ENCODE assay signal across 17 mouse cellular contexts in genomic region chr15:77022401-77022957, GRCm38 (mm10). TPM values are rescaled to one million over a fixed set of nuclear protein-coding genes. Genes with fewer than 3 reads are reported as not detected.
DNase-seq lines count a peak whose midpoint lies in the region; ATAC-seq lines count a peak whose summit lies in the region.
"Had no signal": no experiment of that assay in that cellular context is flagged by ENCODE, and none has a peak within 500 bp of the region (broad histone marks: within the 10 kb centered on the region; RNA-seq: fewer than 3 reads in every experiment).

No protein-coding gene starts in this region.

- peaks cover 25% of the 10 kb centered on the region for H3K4me1 ChIP-seq in embryonic facial prominence, embryonic 10.5 days
- H3K4me1 ChIP-seq in heart, embryonic 10.5 days, result peaks cover 78% of the 10 kb centered on the region
- H3K4me1 ChIP-seq in limb, embryonic 10.5 days, result peaks cover 21% of the 10 kb centered on the region

- H3K27me3 ChIP-seq in embryonic facial prominence, embryonic 10.5 days (replicated peaks; ENCODE audit: low read depth, poor library complexity, severe bottlenecking), result no peaks in the 10 kb centered on the region
- no peaks in the 10 kb centered on the region for H3K27me3 ChIP-seq in heart, embryonic 10.5 days (ENCODE audit: insufficient read depth, poor library complexity, severe bottlenecking)
- no peaks in the 10 kb centered on the region for H3K27me3 ChIP-seq in limb, embryonic 10.5 days (ENCODE audit: low read depth, poor library complexity, severe bottlenecking)
- H3K27me3 ChIP-seq: Patski; stomach, embryonic 15.5 days had no signal

- no peaks in the 10 kb centered on the region for H3K9me3 ChIP-seq in embryonic facial prominence, embryonic 10.5 days
- H3K9me3 ChIP-seq in heart, embryonic 10.5 days, result no peaks in the 10 kb centered on the region
- H3K9me3 ChIP-seq in limb, embryonic 10.5 days (replicated peaks), result no peaks in the 10 kb centered on the region
- H3K9me3 ChIP-seq: stomach, embryonic 15.5 days had no signal

- ATAC-seq in megakaryocyte, adult 5-6 weeks (ENCODE audit: poor library complexity, severe bottlenecking), result no peak
- ATAC-seq: forebrain, postnatal 0 days; Patski had no signal

- H3K27ac ChIP-seq in embryonic facial prominence, embryonic 10.5 days (replicated peaks), result peak overlapping the region; percentile 31; the same call in 1 of the 2 replicates
- H3K27ac ChIP-seq in heart, embryonic 10.5 days, result peak overlapping the region; percentile 88
- peak overlapping the region; percentile 46; the same call in 1 of the 2 replicates for H3K27ac ChIP-seq in limb, embryonic 10.5 days
- H3K27ac ChIP-seq: stomach, embryonic 15.5 days had no signal

- 77% methylated on average over 5 of the region's 5 CpGs for WGBS in embryonic facial prominence, embryonic 10.5 days
- 64% methylated on average over 5 of the region's 5 CpGs for WGBS in heart, embryonic 10.5 days
- 73% methylated on average over 5 of the region's 5 CpGs for WGBS in limb, embryonic 10.5 days

- H3K36me3 ChIP-seq in embryonic facial prominence, embryonic 10.5 days (replicated peaks), result no peaks in the 10 kb centered on the region
- no peaks in the 10 kb centered on the region for H3K36me3 ChIP-seq in heart, embryonic 10.5 days
- H3K36me3 ChIP-seq in limb, embryonic 10.5 days, result no peaks in the 10 kb centered on the region
- H3K36me3 ChIP-seq: stomach, embryonic 15.5 days had no signal

- DNase-seq in cerebellum, adult 8-10 months, result peak; percentile 53
- DNase-seq in embryonic facial prominence, embryonic 10.5 days (ENCODE audit: low spot score), result no peak
- no peak for DNase-seq in heart, embryonic 10.5 days (ENCODE audit: low spot score)
- DNase-seq in limb, embryonic 10.5 days (ENCODE audit: low spot score), result no peak
- DNase-seq in embryo, embryonic 10.5 days (ENCODE audit: low spot score), result no peak
- no peak for DNase-seq in MN1 (ENCODE audit: low spot score)
- no peak for DNase-seq in adrenal gland, postnatal 36 days
- DNase-seq: adrenal gland, adult 8-10 months; forebrain, postnatal 0 days; lung, adult 2 months; right cerebral cortex, postnatal 4 days had no signal

- H3K4me3 ChIP-seq in embryonic facial prominence, embryonic 10.5 days, result no peak overlapping the region
- H3K4me3 ChIP-seq in heart, embryonic 10.5 days, result no peak overlapping the region; the same call in 1 of the 2 replicates
- H3K4me3 ChIP-seq in limb, embryonic 10.5 days, result no peak overlapping the region
- H3K4me3 ChIP-seq: stomach, embryonic 15.5 days had no signal

RNA-seq across cellular contexts. Expression of gene Apol6, which starts 22.1 kb away (rescaled TPM):
- 0.07 and 0.16 TPM in 2 replicates for polyA plus RNA-seq in embryonic facial prominence, embryonic 10.5 days (2016; fragmentation: Nextera tagmentation; extraction: Ambion mirVana)
- 0.27 and 0.77 TPM in 2 replicates for polyA plus RNA-seq in heart, embryonic 10.5 days (2016; fragmentation: Nextera tagmentation; extraction: Ambion mirVana)
- 0.14 TPM in 1 of 2 replicates, not detected in the other for polyA plus RNA-seq in limb, embryonic 10.5 days (2016; fragmentation: Nextera tagmentation; extraction: Ambion mirVana)
- total RNA-seq in megakaryocyte, adult 5-6 weeks (2015), result not detected in 2 replicates
- total RNA-seq in megakaryocyte, adult 5-6 weeks (2017), result 0.04 TPM in 1 of 2 replicates, not detected in the other
- total RNA-seq in adrenal gland, postnatal 36 days (2021), result 10 to 100 TPM; 12.9 to 22.4 TPM
- total RNA-seq: CH12.LX; megakaryocyte progenitor cell, adult 5-6 weeks had no signal
- polyA plus RNA-seq: forebrain, postnatal 0 days; kidney, embryonic 16.5 days; stomach, embryonic 15.5 days had no signal

RNA-seq across cellular contexts. Expression of gene Mb, which starts 28.0 kb away (rescaled TPM):
- polyA plus RNA-seq in embryonic facial prominence, embryonic 10.5 days (2016; fragmentation: Nextera tagmentation; extraction: Ambion mirVana), result 0.72 and 0.86 TPM in 2 replicates
- 29.5 and 90.1 TPM in 2 replicates for polyA plus RNA-seq in heart, embryonic 10.5 days (2016; fragmentation: Nextera tagmentation; extraction: Ambion mirVana)
- 0.44 and 0.60 TPM in 2 replicates for polyA plus RNA-seq in limb, embryonic 10.5 days (2016; fragmentation: Nextera tagmentation; extraction: Ambion mirVana)
- total RNA-seq in megakaryocyte, adult 5-6 weeks (2015), result not detected in 2 replicates
- total RNA-seq in megakaryocyte, adult 5-6 weeks (2017), result not detected in 2 replicates
- 1 to 10 TPM in 1 of 2 experiments, under 1 TPM in 1; 0.43 to 1.7 TPM for total RNA-seq in adrenal gland, postnatal 36 days (2021)
- total RNA-seq: CH12.LX; megakaryocyte progenitor cell, adult 5-6 weeks had no signal
- polyA plus RNA-seq: Patski had no signal

Comparison
In these comparisons a context has a peak if more than half of its experiments do, and no peak if none do; other contexts are left out.
1. H3K27ac ChIP-seq: peak in every context shown above with its lines; median percentile 88 in heart, embryonic 10.5 days; 46 in limb, embryonic 10.5 days; 31 in embryonic facial prominence, embryonic 10.5 days.
2. RNA of gene Mb, which starts 28.0 kb away (polyA plus RNA-seq): 29.5 to 90.1 TPM in heart, embryonic 10.5 days; 0.72 to 0.86 TPM in embryonic facial prominence, embryonic 10.5 days and 0.44 to 0.60 TPM in limb, embryonic 10.5 days; every median in the first group is over 10 times any median in the second.